Mouse (Mus musculus) brown adipose tissue, adult 24 weeks (tissue): ENCODE data around the gene Ccdc170. TPM values are rescaled to one million over a fixed set of nuclear protein-coding genes. Genes with fewer than 3 reads are reported as not detected.
"Not testable (repeated sequence)": the region's sequence is repeated elsewhere in the genome, so short reads cannot be mapped to it uniquely, and the experiment has no call there.

Source experiments
- H3K27ac ChIP-seq: fragments of 200-500 bp; replicated peaks from 2 replicates; pipeline ENCODE4 v1.5.1; 2012; ENCODE audit warnings: low read depth, mild to moderate bottlenecking, low read length
- H3K4me1 ChIP-seq: fragments of 200-500 bp; 2 replicates; pipeline ENCODE4 v1.6.1; 2012; ENCODE audit warnings: low read length, mixed read lengths; ENCODE audit not compliant: control insufficient read depth, insufficient read depth, insufficient read length
- H3K4me3 ChIP-seq: fragments of 200-500 bp; 2 replicates; pipeline ENCODE4 v1.5.1; 2012; ENCODE audit warnings: low read depth, mild to moderate bottlenecking, low read length, moderate library complexity; ENCODE audit not compliant: insufficient read depth
- polyA plus RNA-seq: library from polyadenylated mRNA; stranded (reverse); fragments of >200 nt; gene quantifications from 2 replicates; pipeline ENCODE4 v1.2.4, GENCODE M21; 2012; ENCODE audit not compliant: missing spikeins, insufficient read depth, insufficient read length

The Ccdc170 gene
- polyA plus RNA-seq, 1 experiment, result 2.2 TPM

- H3K4me3 ChIP-seq, result no peak overlapping the region
- H3K27ac ChIP-seq, result no peak overlapping the region
- H3K4me1 ChIP-seq, result no peaks in the 10 kb centered on the region
These were observed 118.6 kb downstream of the Ccdc170 start for GRCm38 (mm10) chr10:4600796-4601474.

- not testable (repeated sequence) for H3K4me3 ChIP-seq, H3K4me1 ChIP-seq, H3K27ac ChIP-seq
These were observed 119.3 kb downstream of the Ccdc170 start for GRCm38 (mm10) chr10:4601612-4602011.

- H3K27ac ChIP-seq, result no peak overlapping the region
- H3K4me1 ChIP-seq, result no peaks in the 10 kb centered on the region
- no peak overlapping the region for H3K4me3 ChIP-seq
These were observed 120.2 kb downstream of the Ccdc170 start for GRCm38 (mm10) chr10:4602466-4602865.

GRCm38 (mm10) chr10:4604527-4605209, 122.4 kb downstream of the Ccdc170 start:
- no peak overlapping the region for H3K4me3 ChIP-seq
- H3K27ac ChIP-seq, result no peak overlapping the region
- H3K4me1 ChIP-seq, result no peaks in the 10 kb centered on the region

GRCm38 (mm10) chr10:4610234-4610633, 127.9 kb downstream of the Ccdc170 start:
- Histone ChIP-seq H3K4me1 (no peaks in the 10 kb centered on the region), H3K4me3 (no peak overlapping the region)

GRCm38 (mm10) chr10:4611386-4612155, 129.3 kb downstream of the Ccdc170 start, which contains the start of gene Esr1:
Esr1 (plus strand) TSS chr10:4611593.
- no peak within 1 kb of the TSS; the same call in 1 of the 2 replicates for H3K27ac ChIP-seq
- no peaks in the 10 kb centered on the region for H3K4me1 ChIP-seq
- peak within 1 kb of the TSS; percentile 64 for H3K4me3 ChIP-seq

More at GRCm38 (mm10) chr10:4610234-4610633, 127.9 kb downstream of the Ccdc170 start:
- H3K27ac ChIP-seq, result no peak overlapping the region

Other genes with a start within 250 kb of the Ccdc170 start
- 11.4 and 14.1 TPM in 2 replicates for gene Akap12, start 216.1 kb upstream of the Ccdc170 start, polyA plus RNA-seq
- 3.6 and 5.0 TPM in 2 replicates for gene Zbtb2, start 94.4 kb upstream of the Ccdc170 start, polyA plus RNA-seq
- gene Rmnd1, start 50.1 kb upstream of the Ccdc170 start, polyA plus RNA-seq, result 116 and 132 TPM in 2 replicates
- gene Armt1, start 50.0 kb upstream of the Ccdc170 start, polyA plus RNA-seq, result 14.7 and 18.2 TPM in 2 replicates
- 11.3 and 13.3 TPM in 2 replicates for gene Esr1, start 129.1 kb downstream of the Ccdc170 start, polyA plus RNA-seq